Mouse (Mus musculus) layer of hippocampus, adult 2 months (tissue): ENCODE data around the gene Prkaa1. TPM values are rescaled to one million over a fixed set of nuclear protein-coding genes. Genes with fewer than 3 reads are reported as not detected.

Experiments used
- DNase-seq, 2 experiments: peaks; one replicate each; pipeline ENCODE4 v3.0.0; 2022; ENCODE audit warnings: low spot score in 2 of 2
- H3K27ac ChIP-seq: fragments of 200-600 bp; 2 replicates; pipeline ENCODE4 v1.8.1; 2022
- H3K4me3 ChIP-seq: fragments of 200-600 bp; 2 replicates; pipeline ENCODE4 v1.8.1; 2022; ENCODE audit warnings: mild to moderate bottlenecking
- CTCF ChIP-seq: fragments of 200-600 bp; conservative IDR thresholded peaks from 2 replicates; pipeline ENCODE4 v1.8.1; 2022; ENCODE audit warnings: antibody characterized with exemption, mild to moderate bottlenecking, moderate library complexity
- total RNA-seq, 2 experiments: library from RNA; stranded (reverse); gene quantifications; 2 replicates each; pipeline ENCODE4 v1.2.3; 2021

The Prkaa1 gene
- total RNA-seq, 2 experiments from 2014 or later, result 24.3 to 24.8 TPM

GRCm38 (mm10) chr15:5155093-5155492, 11.4 kb downstream of the Prkaa1 start:
- peak overlapping the region; percentile 48; the same call in 1 of the 2 replicates for H3K27ac ChIP-seq
- TF ChIP-seq CTCF, result no peak

DNA sequence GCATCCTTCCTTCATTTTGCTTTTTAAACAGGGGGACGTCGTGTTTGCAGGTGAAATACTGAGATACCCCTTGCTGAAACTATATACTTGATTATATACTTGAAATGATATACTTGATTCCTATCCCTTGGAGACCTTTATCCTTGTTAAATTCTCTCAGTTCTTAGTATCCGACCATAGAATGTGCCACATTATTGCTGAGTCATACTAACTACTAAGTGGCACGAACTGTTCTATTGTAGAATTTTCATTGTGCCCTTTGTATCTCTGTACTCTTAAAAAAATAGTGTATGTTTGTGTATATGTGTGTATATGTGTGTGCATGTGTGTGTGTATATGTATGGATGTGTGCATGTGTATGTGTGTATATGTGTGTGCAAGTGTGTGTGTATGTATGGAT, 12.7 kb downstream of the Prkaa1 start:
- DNase-seq, result no peak
- no peak overlapping the region for H3K27ac ChIP-seq
- H3K4me3 ChIP-seq, result no peak overlapping the region
- TF ChIP-seq CTCF, result no peak

More at GRCm38 (mm10) chr15:5155093-5155492, 11.4 kb downstream of the Prkaa1 start:
- no peak overlapping the region for H3K4me3 ChIP-seq
- DNase-seq, result no peak

DNA sequence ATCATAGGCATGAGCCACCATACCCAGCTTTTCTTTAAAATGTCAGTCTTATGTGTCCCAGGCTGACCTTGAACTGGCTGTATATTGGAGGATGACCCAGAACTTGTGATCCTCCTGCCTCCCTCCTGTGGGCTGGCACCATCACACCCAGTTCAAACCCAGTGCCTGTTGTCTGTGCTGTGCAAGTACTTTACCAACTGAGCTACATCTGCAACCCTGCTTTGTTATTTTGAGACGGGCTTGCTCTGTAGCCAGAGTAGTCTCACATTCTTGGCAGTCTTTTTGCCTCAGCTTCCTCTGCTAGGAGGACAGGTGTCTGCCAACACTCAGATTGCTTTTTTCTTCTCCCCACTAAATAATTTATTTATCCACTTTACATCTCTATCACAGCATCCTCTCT, 13.7 kb downstream of the Prkaa1 start:
- H3K4me3 ChIP-seq, result no peak overlapping the region
- no peak overlapping the region for H3K27ac ChIP-seq
- DNase-seq, result no peak
- TF ChIP-seq CTCF, result no peak

- DNase-seq, result no peak
- Histone ChIP-seq H3K4me3 (no peak overlapping the region), H3K27ac (no peak overlapping the region)
- TF ChIP-seq CTCF, result no peak
Measured at GRCm38 (mm10) chr15:5158827-5159226, 15.2 kb downstream of the Prkaa1 start.

- no peak for DNase-seq
- Histone ChIP-seq H3K4me3 (no peak overlapping the region), H3K27ac (no peak overlapping the region)
- no peak for TF ChIP-seq CTCF
Measured at GRCm38 (mm10) chr15:5165121-5165773, 21.6 kb downstream of the Prkaa1 start.

- TF ChIP-seq CTCF, result no peak
- Histone ChIP-seq H3K4me3 (no peak overlapping the region), H3K27ac (no peak overlapping the region)
- no peak for DNase-seq
Measured at GRCm38 (mm10) chr15:5173217-5173820, 29.7 kb downstream of the Prkaa1 start.

DNA sequence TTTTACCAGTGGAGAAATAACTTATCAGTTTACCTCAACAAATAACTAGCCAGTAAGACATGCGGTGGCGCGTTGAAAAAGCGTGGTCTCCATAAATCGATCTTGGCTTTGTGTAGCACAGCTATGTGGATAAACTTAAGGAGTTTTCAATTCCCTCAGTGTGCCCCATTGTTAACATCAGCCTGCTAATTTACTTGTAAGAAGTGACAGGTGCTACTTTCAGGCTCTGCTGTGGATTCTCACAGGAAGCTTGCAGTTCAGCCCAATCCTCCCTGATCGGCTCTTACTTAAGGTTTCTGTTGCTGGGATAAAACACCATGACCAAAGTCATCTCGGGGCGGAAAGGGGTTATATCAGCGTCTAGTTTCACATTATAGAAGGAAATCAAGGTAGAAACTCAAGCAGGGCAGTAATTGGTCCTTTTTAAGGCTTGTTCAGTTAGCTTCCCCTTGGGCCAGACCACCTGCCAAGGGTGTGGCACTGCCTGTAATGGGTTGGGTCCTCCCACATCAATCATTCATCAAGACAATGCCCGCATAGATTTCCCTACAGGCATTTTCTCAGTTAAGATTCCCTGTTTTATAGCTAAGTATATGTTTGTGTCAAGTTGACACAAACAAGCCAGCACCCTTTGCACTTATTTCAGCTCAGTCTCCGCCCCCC, 41.1 kb downstream of the Prkaa1 start:
- no peak for DNase-seq
- Histone ChIP-seq H3K27ac (peak overlapping the region; percentile 97), H3K4me3 (peak overlapping the region; percentile 92)
- TF ChIP-seq CTCF, result no peak

DNA sequence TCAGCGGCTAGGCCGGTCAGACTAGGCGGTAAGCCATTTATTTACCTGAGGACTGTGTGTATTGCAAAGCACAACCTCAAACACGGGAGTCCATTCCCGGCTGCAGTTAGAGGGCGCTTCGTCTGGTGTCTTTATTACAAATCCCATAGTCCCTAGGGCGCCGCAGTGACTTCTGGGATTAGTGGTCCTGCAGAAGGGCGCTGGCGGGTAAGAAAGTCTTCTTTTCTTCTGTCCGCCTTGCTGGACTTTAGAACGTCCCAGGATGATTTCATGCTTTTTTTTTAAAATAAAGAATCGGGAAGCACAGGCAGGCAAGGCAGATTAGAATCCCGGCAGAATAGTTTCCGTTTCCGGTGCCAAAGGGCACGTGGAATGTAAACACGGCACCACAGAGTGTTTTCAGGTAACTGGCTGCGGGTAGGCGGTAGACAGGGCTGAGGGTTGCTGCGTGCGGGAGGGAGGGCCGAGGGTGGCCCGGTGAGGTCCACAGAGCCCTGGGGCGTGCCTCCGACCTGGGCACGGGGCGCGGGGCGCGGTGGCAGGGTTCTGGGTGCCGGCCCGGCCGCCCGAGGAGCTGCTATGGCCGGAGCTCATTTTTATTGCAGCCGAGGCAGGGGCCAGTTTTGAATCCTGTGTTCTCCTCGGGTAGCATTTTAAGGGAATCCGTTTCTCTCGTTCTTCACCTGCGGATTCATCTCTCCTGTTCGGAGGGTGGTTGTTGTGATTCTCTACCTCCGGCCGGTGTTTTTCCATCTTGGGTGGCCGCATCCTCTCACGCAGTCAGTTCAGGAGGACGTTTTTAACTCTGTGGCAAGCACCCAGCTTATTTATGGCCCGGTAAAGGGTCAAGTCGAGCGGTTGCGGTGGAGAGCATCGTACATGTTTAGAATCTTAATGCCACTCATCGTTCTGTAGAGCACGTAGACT, 42.0 kb downstream of the Prkaa1 start, which contains the start of gene Ttc33:
Gene Ttc33, plus strand, starts transcription at position 160 of the 927 bp plus-strand sequence.
- peak; percentile 75 to 82 for DNase-seq
- peak; percentile 58 for TF ChIP-seq CTCF

GRCm38 (mm10) chr15:5186293-5186675, 42.6 kb downstream of the Prkaa1 start:
- no peak for DNase-seq
- H3K4me3 ChIP-seq, result peak overlapping the region; percentile 92
- TF ChIP-seq CTCF, result no peak
- H3K27ac ChIP-seq, result peak overlapping the region; percentile 97

More for the DNA sequence above, 42.0 kb downstream of the Prkaa1 start, which contains the start of gene Ttc33:
- H3K4me3 ChIP-seq, result peak within 1 kb of the TSS; percentile 92
- peak within 1 kb of the TSS; percentile 97 for H3K27ac ChIP-seq

DNA sequence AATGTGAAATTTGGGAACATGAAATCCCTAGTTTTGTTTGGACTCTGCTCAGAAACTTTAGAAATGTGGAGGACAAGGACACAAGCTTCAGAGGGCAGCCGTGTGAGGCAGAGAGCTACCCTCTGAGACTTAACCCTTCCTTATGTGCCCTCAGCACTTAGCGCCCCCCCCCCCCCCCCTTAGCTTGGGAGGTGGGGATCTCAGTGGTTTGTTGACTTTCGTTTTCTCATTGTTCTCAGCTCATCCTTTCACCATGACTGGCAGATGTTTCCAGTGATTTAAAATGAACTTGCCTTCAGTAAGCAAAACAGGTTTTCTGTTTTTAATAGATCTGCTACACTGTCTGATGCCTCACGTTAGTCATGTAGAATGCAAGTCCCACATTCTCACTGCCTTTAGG, 43.5 kb downstream of the Prkaa1 start:
- peak overlapping the region; percentile 92; the same call in 1 of the 2 replicates for H3K4me3 ChIP-seq
- no peak for TF ChIP-seq CTCF
- DNase-seq, result no peak
- H3K27ac ChIP-seq, result no peak overlapping the region; the same call in 1 of the 2 replicates

DNA sequence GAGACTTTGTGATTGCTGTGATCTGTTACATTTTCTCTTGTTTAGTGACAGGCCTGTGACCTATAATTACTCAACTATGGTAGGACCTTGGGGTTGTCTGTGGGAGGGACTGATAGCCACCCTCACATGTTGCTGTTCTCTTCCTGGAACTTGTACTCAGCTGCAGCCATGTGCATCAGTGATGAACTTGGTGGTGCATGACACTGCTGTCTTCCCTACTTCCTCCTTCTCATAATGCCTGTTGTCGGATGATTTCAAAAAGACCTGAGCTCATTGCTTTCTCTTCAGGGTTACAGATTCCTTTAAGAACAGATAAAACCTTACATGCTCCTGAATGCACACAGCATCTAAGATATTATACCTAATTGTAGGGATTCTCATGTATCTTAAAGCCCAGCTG, 44.4 kb downstream of the Prkaa1 start:
- TF ChIP-seq CTCF, result no peak
- Histone ChIP-seq H3K27ac (no peak overlapping the region), H3K4me3 (no peak overlapping the region)
- no peak for DNase-seq

DNA sequence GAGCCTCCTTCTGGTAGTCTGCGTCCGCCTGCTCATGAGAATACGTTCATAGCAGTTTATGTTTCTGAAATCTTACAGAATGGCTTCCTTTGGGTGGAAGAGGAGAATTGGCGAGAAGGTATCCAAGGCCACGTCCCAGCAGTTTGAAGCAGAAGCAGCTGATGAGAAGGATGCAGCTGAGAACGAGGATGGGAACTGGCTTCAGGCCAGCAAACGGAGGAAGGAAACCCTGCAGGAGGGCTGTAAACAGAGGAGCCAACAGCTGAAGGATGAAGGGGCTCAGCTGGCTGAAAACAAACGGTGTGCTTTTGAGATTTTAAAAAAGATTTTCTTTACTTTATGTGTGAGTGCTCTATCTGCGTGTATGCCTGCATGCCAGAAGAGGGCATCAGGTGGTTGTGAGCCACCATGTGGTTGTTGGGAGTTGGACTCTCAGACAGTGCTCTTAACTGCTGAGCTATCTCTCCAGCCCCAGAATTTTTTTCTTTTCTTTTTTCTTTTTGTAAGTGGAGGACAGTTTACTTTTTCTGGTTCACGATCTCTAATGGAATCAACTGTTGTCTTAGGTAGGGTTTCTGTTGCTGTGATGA, 45.9 kb downstream of the Prkaa1 start:
- TF ChIP-seq CTCF, result peak; percentile 65
- no peak for DNase-seq
- Histone ChIP-seq H3K27ac (peak overlapping the region; percentile 40; the same call in 1 of the 2 replicates), H3K4me3 (no peak overlapping the region)
